ENCODE assay signal across 8 mouse cellular contexts in genomic region chr7:80860729-80861274, GRCm38 (mm10). TPM values are rescaled to one million over a fixed set of nuclear protein-coding genes. Genes with fewer than 3 reads are reported as not detected.
DNase-seq lines count a peak whose midpoint lies in the region; ATAC-seq and TF ChIP-seq lines count a peak whose summit lies in the region.

Gene Zscan2 (plus strand): TSS chr7:80860920.

- H3K9ac ChIP-seq in heart, embryonic 15.5 days: peak within 1 kb of the TSS; percentile 92
- H3K9ac ChIP-seq in liver, embryonic 14.5 days (replicated peaks): peak within 1 kb of the TSS; percentile 78
- peak within 1 kb of the TSS; percentile 97 for H3K9ac ChIP-seq in neural tube, embryonic 11.5 days (ENCODE audit: low read length)
- H3K9ac ChIP-seq in stomach, postnatal 0 days (ENCODE audit: low read length): peak within 1 kb of the TSS; percentile 81

- no peak for TF ChIP-seq EP300 in liver, embryonic 14.5 days (IDR thresholded peaks at IDR 0.05; ENCODE audit: low read depth)
- TF ChIP-seq EP300 in stomach, postnatal 0 days (optimal IDR thresholded peaks at IDR 0.05): no peak

- TF ChIP-seq CTCF in liver, embryonic 14.5 days (IDR thresholded peaks at IDR 0.05; ENCODE audit: low read depth): no peak
- TF ChIP-seq CTCF in stomach, postnatal 0 days (IDR thresholded peaks at IDR 0.05; ENCODE audit: low read depth): no peak

- H3K27ac ChIP-seq in forebrain, embryonic 10.5 days: peak within 1 kb of the TSS; percentile 98
- H3K27ac ChIP-seq in heart, embryonic 15.5 days: peak within 1 kb of the TSS; percentile 94
- no peak within 1 kb of the TSS for H3K27ac ChIP-seq in liver, embryonic 14.5 days
- peak within 1 kb of the TSS; percentile 93 for H3K27ac ChIP-seq in neural tube, embryonic 11.5 days (ENCODE audit: low read depth, low read length)
- peak within 1 kb of the TSS; percentile 69 for H3K27ac ChIP-seq in stomach, postnatal 0 days (replicated peaks)

- H3K4me3 ChIP-seq in forebrain, embryonic 10.5 days: peak within 1 kb of the TSS; percentile 91
- H3K4me3 ChIP-seq in heart, embryonic 15.5 days: peak within 1 kb of the TSS; percentile 92
- H3K4me3 ChIP-seq in liver, embryonic 14.5 days (ENCODE audit: insufficient read depth in 1 of 2, low read depth in 2 of 2, low read length in 2 of 2): peak within 1 kb of the TSS; percentile 79 to 87
- peak within 1 kb of the TSS; percentile 78 for H3K4me3 ChIP-seq in neural tube, embryonic 11.5 days (ENCODE audit: low read depth, low read length)
- peak within 1 kb of the TSS; percentile 84 for H3K4me3 ChIP-seq in stomach, postnatal 0 days (ENCODE audit: low read depth, low read length)

- peaks cover 29% of the 10 kb centered on the region for H3K36me3 ChIP-seq in forebrain, embryonic 10.5 days (replicated peaks)
- H3K36me3 ChIP-seq in heart, embryonic 15.5 days: 0 out of 2 replicates have a peak, but pooled peaks cover 10% of the 10 kb centered on the region
- no peaks in the 10 kb centered on the region for H3K36me3 ChIP-seq in liver, embryonic 14.5 days (replicated peaks; ENCODE audit: control insufficient read depth, insufficient read depth, low read depth)
- no peaks in the 10 kb centered on the region for H3K36me3 ChIP-seq in neural tube, embryonic 11.5 days (ENCODE audit: control insufficient read depth, insufficient read depth, low read length)
- no peaks in the 10 kb centered on the region for H3K36me3 ChIP-seq in stomach, postnatal 0 days (ENCODE audit: control insufficient read depth, insufficient read depth, low read length)

- H3K4me1 ChIP-seq in forebrain, embryonic 10.5 days: peaks cover 34% of the 10 kb centered on the region
- peaks cover 33% of the 10 kb centered on the region for H3K4me1 ChIP-seq in heart, embryonic 15.5 days (replicated peaks)
- H3K4me1 ChIP-seq in liver, embryonic 14.5 days (replicated peaks; ENCODE audit: control insufficient read depth in 2 of 2, insufficient read depth in 2 of 2, low read length in 1 of 2): peaks cover 0 to 11% of the 10 kb centered on the region in 2 experiments; a peak in 2 of 4 replicates
- H3K4me1 ChIP-seq in neural tube, embryonic 11.5 days (ENCODE audit: control insufficient read depth, insufficient read depth, low read length): no peaks in the 10 kb centered on the region
- H3K4me1 ChIP-seq in stomach, postnatal 0 days (replicated peaks; ENCODE audit: control insufficient read depth, insufficient read depth): no peaks in the 10 kb centered on the region; the same call in 1 of the 2 replicates

- peak; percentile 79 to 84 for DNase-seq in CD8-positive naive resting alpha-beta T cell, adult 2 months (ENCODE audit: low read depth in 2 of 2, low spot score in 2 of 2)
- peak; percentile 88 for DNase-seq in c-Kit-positive CD71-negative TER-119-negative erythroid progenitor cells, embryonic 14.5 days (ENCODE audit: low read depth)
- peak; percentile 96 for DNase-seq in forebrain, embryonic 10.5 days (ENCODE audit: extremely low spot score, low spot score)
- DNase-seq in kidney, postnatal 25 days: peak; percentile 92 to 96
- DNase-seq in liver, embryonic 14.5 days (ENCODE audit: low read depth in 3 of 3, low spot score in 3 of 3): peak; percentile 78 to 86 (median 84)
- peak; percentile 92 for DNase-seq in neural tube, embryonic 11.5 days (ENCODE audit: low spot score)
- DNase-seq in stomach, postnatal 0 days (ENCODE audit: low spot score): peak; percentile 93

- ATAC-seq in heart, embryonic 15.5 days (replicated peaks; ENCODE audit: insufficient number of reproducible peaks, insufficient read depth, low FRiP score, low read depth): peak; percentile 96
- peak; percentile 92 for ATAC-seq in liver, embryonic 14.5 days (ENCODE audit: insufficient read depth)
- peak; percentile 98 for ATAC-seq in neural tube, embryonic 11.5 days (ENCODE audit: insufficient read depth, low FRiP score, low TSS enrichment)
- ATAC-seq in stomach, postnatal 0 days (ENCODE audit: low FRiP score, low TSS enrichment): peak; percentile 96

- no peaks in the 10 kb centered on the region for H3K9me3 ChIP-seq in forebrain, embryonic 10.5 days
- H3K9me3 ChIP-seq in heart, embryonic 15.5 days (replicated peaks): no peaks in the 10 kb centered on the region
- H3K9me3 ChIP-seq in liver, embryonic 14.5 days (ENCODE audit: control insufficient read depth, low read length): no peaks in the 10 kb centered on the region
- H3K9me3 ChIP-seq in neural tube, embryonic 11.5 days (ENCODE audit: control insufficient read depth, low read length): no peaks in the 10 kb centered on the region
- H3K9me3 ChIP-seq in stomach, postnatal 0 days (ENCODE audit: control insufficient read depth, low read length): no peaks in the 10 kb centered on the region

- WGBS in forebrain, embryonic 10.5 days: under 1% methylated on average over 40 of the region's 40 CpGs
- WGBS in heart, embryonic 15.5 days: under 1% methylated on average over 40 of the region's 40 CpGs
- under 1% methylated on average over 40 of the region's 40 CpGs for WGBS in liver, embryonic 14.5 days (ENCODE audit: insufficient replicate concordance)
- WGBS in neural tube, embryonic 11.5 days: under 1% methylated on average over 40 of the region's 40 CpGs
- under 1% methylated on average over 40 of the region's 40 CpGs for WGBS in stomach, postnatal 0 days

- peak within 1 kb of the TSS; percentile 85 for H3K4me2 ChIP-seq in heart, embryonic 15.5 days
- H3K4me2 ChIP-seq in liver, embryonic 14.5 days (ENCODE audit: low read depth): peak within 1 kb of the TSS; percentile 74
- peak within 1 kb of the TSS; percentile 94 for H3K4me2 ChIP-seq in neural tube, embryonic 11.5 days (ENCODE audit: low read depth)
- peak within 1 kb of the TSS; percentile 84 for H3K4me2 ChIP-seq in stomach, postnatal 0 days (replicated peaks; ENCODE audit: low read depth)

- H3K27me3 ChIP-seq in forebrain, embryonic 10.5 days (ENCODE audit: poor library complexity, severe bottlenecking): no peaks in the 10 kb centered on the region
- H3K27me3 ChIP-seq in heart, embryonic 15.5 days: no peaks in the 10 kb centered on the region
- no peaks in the 10 kb centered on the region for H3K27me3 ChIP-seq in liver, embryonic 14.5 days (ENCODE audit: control insufficient read depth, insufficient read depth, low read length)
- H3K27me3 ChIP-seq in neural tube, embryonic 11.5 days (ENCODE audit: control insufficient read depth, insufficient read depth, low read length): no peaks in the 10 kb centered on the region
- no peaks in the 10 kb centered on the region for H3K27me3 ChIP-seq in stomach, postnatal 0 days (ENCODE audit: control insufficient read depth, insufficient read depth, low read length)

RNA-seq across cellular contexts. Expression of gene Zscan2, which starts in this region (rescaled TPM):
- 1.3 and 2.5 TPM in 2 replicates for polyA plus RNA-seq in forebrain, embryonic 10.5 days (2016; fragmentation: Nextera tagmentation; extraction: Ambion mirVana)
- 1.8 and 2.0 TPM in 2 replicates for polyA plus RNA-seq in heart, embryonic 15.5 days (2015; fragmentation: Nextera tagmentation; extraction: Ambion mirVana)
- polyA plus RNA-seq in liver, embryonic 14.5 days (2012; rRNA removed): 1.2 and 1.3 TPM in 2 replicates
- 0.08 and 0.13 TPM in 2 replicates for polyA plus RNA-seq in liver, embryonic 14.5 days (2014; fragmentation: Nextera tagmentation; extraction: Ambion mirVana)
- 4.2 and 4.9 TPM in 2 replicates for polyA plus RNA-seq in neural tube, embryonic 11.5 days (2014; fragmentation: Nextera tagmentation; extraction: Ambion mirVana)
- polyA plus RNA-seq in stomach, postnatal 0 days (2015; fragmentation: Nextera tagmentation; extraction: Ambion mirVana): 0.63 and 0.76 TPM in 2 replicates

Comparison
In these comparisons a context has a peak if more than half of its experiments do, and no peak if none do; other contexts are left out.
1. Peak in DNase-seq, ATAC-seq, H3K4me3 ChIP-seq, H3K27ac ChIP-seq, H3K9ac ChIP-seq and H3K4me2 ChIP-seq in stomach, postnatal 0 days; RNA of the gene not detected or under 1 TPM.